Mouse (Mus musculus) forebrain, postnatal 0 days (tissue): ENCODE data around the gene Artn. TPM values are rescaled to one million over a fixed set of nuclear protein-coding genes. Genes with fewer than 3 reads are reported as not detected.
A peak's percentile ranks its signal among the peaks of the same experiment; 100 is the strongest.

Experiments used
- ATAC-seq: fragments of 200-750 bp; cut with Nextera tagmentation; 2 replicates; pipeline ENCODE4 v1.8.0; 2017; ENCODE audit warnings: mild to moderate bottlenecking, moderate library complexity
- DNase-seq: peaks from one replicate; pipeline ENCODE4 v3.0.0-alpha.2; 2015
- H3K27ac ChIP-seq: fragments of 300-500 bp; sonication (generic); 2 replicates; pipeline ENCODE4 v1.5.1; 2014; ENCODE audit warnings: low read depth, mild to moderate bottlenecking, antibody characterized with exemption, low read length, moderate library complexity, mixed read lengths
- H3K27me3 ChIP-seq: fragments of 300-500 bp; sonication (generic); 2 replicates; pipeline ENCODE4 v1.6.1; 2014; ENCODE audit warnings: mild to moderate bottlenecking, low read length, mixed read lengths; ENCODE audit not compliant: insufficient read depth
- H3K36me3 ChIP-seq: fragments of 300-500 bp; sonication (generic); 2 replicates; pipeline ENCODE4 v1.6.1; 2014; ENCODE audit warnings: mild to moderate bottlenecking, moderate library complexity; ENCODE audit not compliant: insufficient read depth
- H3K4me1 ChIP-seq: fragments of 300-500 bp; sonication (generic); 2 replicates; pipeline ENCODE4 v1.6.1; 2014; ENCODE audit warnings: antibody characterized with exemption; ENCODE audit not compliant: insufficient read depth
- H3K4me2 ChIP-seq: fragments of 300-500 bp; sonication (generic); 2 replicates; pipeline ENCODE4 v1.6.1; 2014; ENCODE audit warnings: low read depth, mild to moderate bottlenecking, moderate library complexity
- H3K4me3 ChIP-seq: fragments of 300-500 bp; sonication (generic); 2 replicates; pipeline ENCODE4 v1.5.1; 2014; ENCODE audit warnings: low read depth, low read length, mixed read lengths
- H3K9ac ChIP-seq: fragments of 300-500 bp; sonication (generic); 2 replicates; pipeline ENCODE4 v1.6.1; 2014; ENCODE audit warnings: mild to moderate bottlenecking
- H3K9me3 ChIP-seq: fragments of 300-500 bp; sonication (generic); 2 replicates; pipeline ENCODE4 v1.6.1; 2016; ENCODE audit warnings: low read length
- CTCF ChIP-seq: sonication (generic); IDR thresholded peaks from 2 replicates; pipeline ENCODE4 v1.5.1; 2016; ENCODE audit warnings: antibody characterized with exemption, control low read depth, low read depth
- WGBS: fragments of 180-500 bp; shearing (Covaris S2); extraction: QIAGEN DNeasy Blood & Tissue Kit; methylation state at CpG from one replicate; pipeline ENCODE4 v1.1.7; 2014; 5-methylcytosine and 5-hydroxymethylcytosine counted together
- polyA plus RNA-seq: library from polyadenylated mRNA; unstranded; fragments of >200 nt; fragmentation: Nextera tagmentation; extraction: Ambion mirVana; gene quantifications from 2 replicates; pipeline ENCODE4 v1.2.1, GENCODE M21; 2015
- total RNA-seq: library from RNA; depleted of rRNA; stranded (reverse); fragments of >200 nt; gene quantifications from 2 replicates; pipeline ENCODE4 v1.2.3, GENCODE M21; 2014

The Artn gene
- total and polyA plus RNA-seq, 2 experiments from 2014 or later, result 0.54 to 0.62 TPM

DNA sequence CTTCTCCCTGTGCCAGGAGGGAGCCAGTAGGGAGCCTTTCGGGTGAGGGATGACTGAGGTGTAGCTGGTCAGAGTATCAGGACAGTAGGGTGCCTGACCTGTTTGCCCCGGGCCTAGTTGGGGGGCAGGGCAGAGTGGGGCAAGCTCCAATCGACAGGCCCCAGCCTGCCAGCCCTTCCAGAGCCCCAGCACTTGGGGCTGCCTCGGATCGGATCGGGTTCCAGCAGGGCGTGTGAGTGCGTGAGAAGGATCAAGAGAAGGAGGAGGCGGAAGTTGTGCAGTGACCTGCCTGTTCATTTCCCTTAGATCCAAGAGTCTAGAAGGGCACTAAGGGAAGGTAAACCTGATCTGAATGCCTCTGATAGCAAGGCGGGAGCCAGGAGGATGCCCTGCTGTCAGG lies 43.4 kb upstream of the Artn start:
- Histone ChIP-seq H3K4me3 (no peak overlapping the region), H3K4me2 (no peak overlapping the region), H3K27ac (no peak overlapping the region), H3K9me3 (no peaks in the 10 kb centered on the region), H3K9ac (no peak overlapping the region), H3K36me3 (no peaks in the 10 kb centered on the region), H3K27me3 (no peaks in the 10 kb centered on the region), H3K4me1 (no peaks in the 10 kb centered on the region)
- no peak for ATAC-seq
- TF ChIP-seq CTCF, result no peak
- DNase-seq, result no peak
- WGBS, result 71% methylated on average over 10 of the region's 10 CpGs

DNA sequence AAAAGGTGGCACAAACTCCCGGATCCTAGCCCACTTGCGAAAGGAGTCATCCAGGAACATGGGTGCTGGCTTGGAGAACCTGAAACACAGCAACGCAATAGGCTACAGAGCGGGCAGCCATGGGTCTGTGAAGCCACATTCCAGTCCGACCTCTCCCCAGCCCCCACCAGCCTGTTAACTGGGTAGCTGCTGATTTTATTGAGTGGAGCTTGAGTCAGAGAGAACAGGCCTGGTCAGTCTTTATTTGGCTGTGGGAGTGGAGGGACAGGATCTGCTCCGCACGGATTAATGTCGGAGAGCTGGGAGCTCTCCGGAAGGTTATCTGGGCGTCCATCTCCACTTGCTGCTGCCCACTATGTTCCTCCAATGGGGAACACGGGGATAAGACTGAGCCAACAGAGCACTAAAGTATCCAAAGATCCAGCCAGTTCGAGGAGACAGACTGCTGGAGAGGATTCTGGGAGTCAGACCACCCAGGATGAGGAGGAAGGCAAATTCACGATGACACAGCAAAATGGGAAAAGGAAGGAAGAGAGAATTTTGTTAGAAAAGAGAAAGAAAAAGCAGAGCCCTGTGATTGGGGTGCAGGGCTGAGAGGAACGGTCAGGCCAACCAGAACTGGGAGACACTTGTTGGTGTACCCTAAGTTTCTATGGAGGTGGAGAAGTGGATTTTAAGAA lies 34.9 kb upstream of the Artn start:
- H3K9me3 ChIP-seq, result no peaks in the 10 kb centered on the region
- DNase-seq, result no peak
- no peaks in the 10 kb centered on the region for H3K27me3 ChIP-seq
- no peak overlapping the region for H3K27ac ChIP-seq
- ATAC-seq, result no peak
- 86% methylated on average over 14 of the region's 14 CpGs for WGBS
- no peaks in the 10 kb centered on the region for H3K36me3 ChIP-seq
- no peak for TF ChIP-seq CTCF
- H3K4me3 ChIP-seq, result no peak overlapping the region
- H3K9ac ChIP-seq, result no peak overlapping the region
- no peak overlapping the region for H3K4me2 ChIP-seq
- no peaks in the 10 kb centered on the region for H3K4me1 ChIP-seq

DNA sequence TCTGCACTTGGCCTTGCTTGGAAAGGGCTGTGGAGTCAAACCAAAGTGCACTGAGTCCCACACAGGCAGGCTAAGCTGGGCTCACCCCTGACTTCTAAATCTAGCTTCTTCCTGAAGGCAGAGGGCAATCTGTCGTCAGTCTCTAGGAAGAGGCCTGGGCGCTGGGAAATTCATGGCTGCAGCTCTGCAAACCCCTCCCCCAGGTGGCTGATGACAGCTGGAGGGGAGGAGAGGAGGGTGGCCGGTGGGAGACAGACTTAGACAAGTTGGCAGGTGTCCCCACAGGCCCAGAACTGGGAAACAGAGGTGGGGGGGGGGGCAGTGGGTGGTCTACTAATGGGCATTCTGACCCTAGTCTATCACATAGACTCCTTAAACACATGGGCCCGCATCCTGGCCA lies 27.9 kb upstream of the Artn start:
- DNase-seq, result peak; percentile 4
- no peak for ATAC-seq
- no peak overlapping the region for H3K4me2 ChIP-seq
- 48% methylated on average over 4 of the region's 4 CpGs for WGBS
- no peak overlapping the region for H3K27ac ChIP-seq
- H3K27me3 ChIP-seq, result no peaks in the 10 kb centered on the region
- no peaks in the 10 kb centered on the region for H3K4me1 ChIP-seq
- TF ChIP-seq CTCF, result no peak
- H3K4me3 ChIP-seq, result no peak overlapping the region
- H3K9ac ChIP-seq, result no peak overlapping the region
- H3K9me3 ChIP-seq, result no peaks in the 10 kb centered on the region
- peaks cover 9% of the 10 kb centered on the region; the same call in 1 of the 2 replicates for H3K36me3 ChIP-seq

GRCm38 (mm10) chr4:117947493-117947892 lies 17.9 kb upstream of the Artn start:
- no peaks in the 10 kb centered on the region for H3K9me3 ChIP-seq
- peak; percentile 75 for ATAC-seq
- H3K36me3 ChIP-seq, result peaks cover 2% of the 10 kb centered on the region; the same call in 1 of the 2 replicates
- peak overlapping the region; percentile 24; the same call in 1 of the 2 replicates for H3K27ac ChIP-seq
- no peak overlapping the region for H3K4me2 ChIP-seq
- H3K4me1 ChIP-seq, result 0 out of 2 replicates have a peak, but pooled peaks cover 3% of the 10 kb centered on the region
- no peak overlapping the region for H3K4me3 ChIP-seq
- TF ChIP-seq CTCF, result no peak
- 52% methylated on average over 7 of the region's 7 CpGs for WGBS
- no peak overlapping the region for H3K9ac ChIP-seq
- no peaks in the 10 kb centered on the region for H3K27me3 ChIP-seq
- DNase-seq, result peak; percentile 33

DNA sequence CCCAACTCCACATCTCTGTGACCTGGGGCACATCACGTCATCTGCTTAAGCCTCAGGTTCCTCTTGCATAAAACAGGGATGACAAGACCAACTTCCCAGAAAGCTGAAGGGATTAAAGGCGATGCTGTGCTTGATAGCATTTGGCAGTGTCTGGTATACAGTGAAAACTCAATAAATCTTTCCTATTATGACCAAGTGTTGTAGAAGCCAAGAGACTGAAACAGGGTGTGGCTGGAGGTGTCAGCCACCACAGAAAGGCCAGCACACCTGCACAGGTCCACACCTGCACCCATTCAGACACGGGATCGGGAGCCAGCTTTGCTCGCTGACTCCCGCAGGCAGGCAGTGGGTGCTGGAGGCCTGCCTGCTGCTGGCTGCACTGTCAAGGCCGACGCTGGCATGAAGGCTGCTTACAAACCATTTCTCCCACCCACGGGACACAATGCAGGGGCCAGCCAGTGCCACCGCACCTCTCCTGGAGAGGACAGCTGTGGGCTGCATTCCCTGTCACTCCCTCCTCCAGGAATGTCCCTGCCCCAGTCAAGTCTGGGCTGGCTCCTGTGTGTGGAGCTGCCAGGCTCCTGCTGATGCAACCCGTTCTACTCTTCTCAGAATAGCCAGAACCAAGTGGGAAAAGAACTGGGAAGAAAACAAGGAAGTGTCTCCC lies 17.2 kb upstream of the Artn start:
- Histone ChIP-seq H3K27ac (peak overlapping the region; percentile 24; the same call in 1 of the 2 replicates), H3K36me3 (no peaks in the 10 kb centered on the region), H3K4me3 (no peak overlapping the region), H3K9ac (no peak overlapping the region), H3K27me3 (no peaks in the 10 kb centered on the region), H3K4me2 (no peak overlapping the region), H3K4me1 (0 out of 2 replicates have a peak, but pooled peaks cover 3% of the 10 kb centered on the region), H3K9me3 (no peaks in the 10 kb centered on the region)
- DNase-seq, result no peak
- no peak for TF ChIP-seq CTCF
- 74% methylated on average over 11 of the region's 11 CpGs for WGBS
- ATAC-seq, result peak; percentile 47; the same call in 1 of the 2 replicates

- H3K9ac ChIP-seq, result no peak overlapping the region
- no peak overlapping the region for H3K27ac ChIP-seq
- H3K9me3 ChIP-seq, result no peaks in the 10 kb centered on the region
- H3K4me3 ChIP-seq, result no peak overlapping the region
- H3K36me3 ChIP-seq, result no peaks in the 10 kb centered on the region
- no peak for TF ChIP-seq CTCF
- no peak for ATAC-seq
- H3K27me3 ChIP-seq, result no peaks in the 10 kb centered on the region
- H3K4me2 ChIP-seq, result no peak overlapping the region
- no peak for DNase-seq
- WGBS, result 38% methylated on average over 5 of the region's 5 CpGs
- H3K4me1 ChIP-seq, result 0 out of 2 replicates have a peak, but pooled peaks cover 3% of the 10 kb centered on the region
Measured at GRCm38 (mm10) chr4:117943317-117943716, 13.8 kb upstream of the Artn start.

DNA sequence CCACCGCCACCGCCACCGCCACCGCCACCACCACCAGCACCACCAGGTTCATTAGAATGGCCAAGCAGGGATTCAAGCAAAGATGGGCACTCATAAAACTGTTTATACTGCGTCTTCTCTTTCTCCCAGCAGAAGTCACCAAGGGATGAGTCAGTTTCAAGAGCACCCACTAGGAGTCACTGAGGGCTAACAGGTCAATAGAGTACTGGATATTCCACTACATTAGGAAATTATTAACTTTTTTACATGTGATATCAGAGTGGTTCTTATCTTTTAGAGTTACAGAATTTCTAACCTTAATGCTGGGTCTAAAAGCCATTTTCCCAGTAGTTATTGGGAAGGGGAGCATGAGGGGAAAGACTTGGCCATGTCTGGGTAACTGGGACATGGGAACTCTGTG lies 7.4 kb upstream of the Artn start:
- no peak overlapping the region for H3K27ac ChIP-seq
- H3K4me2 ChIP-seq, result no peak overlapping the region
- H3K9ac ChIP-seq, result no peak overlapping the region
- peaks cover 5% of the 10 kb centered on the region; the same call in 1 of the 2 replicates for H3K36me3 ChIP-seq
- H3K4me3 ChIP-seq, result no peak overlapping the region
- no peaks in the 10 kb centered on the region for H3K4me1 ChIP-seq
- H3K9me3 ChIP-seq, result no peaks in the 10 kb centered on the region
- TF ChIP-seq CTCF, result no peak
- no peak for ATAC-seq
- 96% methylated on average over 5 of the region's 5 CpGs for WGBS
- no peaks in the 10 kb centered on the region for H3K27me3 ChIP-seq
- DNase-seq, result no peak
